Mouse (Mus musculus) right cerebral cortex, postnatal 10 days (tissue): ENCODE measurements around the gene Bmp2k.

Source experiments
- DNase-seq, 2 experiments: peaks; one replicate each; pipeline ENCODE4 v3.0.0; 2021; ENCODE audit warnings: low spot score in 2 of 2

Bmp2k gene

GRCm38 (mm10) chr5:97054801-97055200, 57.3 kb downstream of the Bmp2k start:
- no peak for DNase-seq

DNA sequence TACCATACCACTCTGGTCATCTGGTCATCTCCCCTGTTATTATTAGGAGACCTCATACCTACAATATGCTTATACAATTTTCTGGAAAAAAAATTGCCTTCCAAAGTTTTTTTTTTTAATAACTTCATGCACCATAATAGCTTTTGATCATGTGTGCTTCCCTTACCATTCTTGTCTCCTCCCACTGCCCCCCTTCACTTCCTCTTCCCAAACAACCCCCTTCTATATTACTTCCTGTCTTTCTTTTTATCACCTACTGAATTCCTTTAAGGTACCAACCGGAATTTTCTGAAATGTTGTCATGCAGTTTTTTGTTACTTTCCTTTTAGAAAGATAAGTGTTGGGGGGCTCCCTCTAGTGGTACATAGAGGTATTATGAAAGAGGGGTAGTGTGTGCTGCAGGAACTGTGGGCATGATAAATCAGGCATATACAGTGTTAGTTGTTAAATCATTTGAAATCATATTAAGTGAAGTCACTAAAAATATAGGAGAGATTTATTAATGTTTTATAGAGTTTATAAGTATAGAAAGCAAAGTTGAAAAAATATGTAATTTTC, 58.1 kb downstream of the Bmp2k start:
- peak; percentile 41 to 50 for DNase-seq

GRCm38 (mm10) chr5:97056359-97056758, 58.9 kb downstream of the Bmp2k start:
- DNase-seq = no peak

DNA sequence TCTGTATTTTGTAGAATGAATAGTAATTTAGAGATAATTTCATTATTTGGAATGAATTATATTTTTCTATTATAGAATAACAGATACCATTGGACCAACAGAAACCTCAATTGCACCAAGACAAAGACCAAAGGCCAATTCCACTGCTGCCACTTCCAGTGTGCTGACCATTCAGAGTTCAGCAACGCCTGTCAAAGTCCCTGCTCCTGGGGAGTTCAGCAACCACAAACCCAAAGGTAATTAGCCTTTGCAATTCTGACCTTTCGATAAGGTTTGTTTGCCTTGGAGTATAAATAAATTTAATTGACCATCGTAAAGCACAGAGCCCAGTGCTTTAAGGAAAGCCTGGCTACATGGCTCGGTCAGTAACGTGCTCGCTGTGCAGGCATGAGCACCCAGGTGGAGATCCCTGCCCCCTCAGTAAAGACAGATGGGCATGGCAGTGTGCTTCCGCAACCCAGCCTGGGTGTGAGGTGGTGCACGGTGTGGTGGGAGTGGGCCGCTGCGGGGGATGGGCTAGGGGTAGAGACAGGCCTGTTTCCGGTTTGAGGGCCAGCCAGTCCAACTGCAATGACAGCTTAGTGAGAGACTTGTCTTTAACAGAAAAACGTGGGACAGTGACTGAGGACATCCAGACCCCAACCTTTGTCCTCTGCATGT, 59.4 kb downstream of the Bmp2k start:
- DNase-seq = no peak

DNA sequence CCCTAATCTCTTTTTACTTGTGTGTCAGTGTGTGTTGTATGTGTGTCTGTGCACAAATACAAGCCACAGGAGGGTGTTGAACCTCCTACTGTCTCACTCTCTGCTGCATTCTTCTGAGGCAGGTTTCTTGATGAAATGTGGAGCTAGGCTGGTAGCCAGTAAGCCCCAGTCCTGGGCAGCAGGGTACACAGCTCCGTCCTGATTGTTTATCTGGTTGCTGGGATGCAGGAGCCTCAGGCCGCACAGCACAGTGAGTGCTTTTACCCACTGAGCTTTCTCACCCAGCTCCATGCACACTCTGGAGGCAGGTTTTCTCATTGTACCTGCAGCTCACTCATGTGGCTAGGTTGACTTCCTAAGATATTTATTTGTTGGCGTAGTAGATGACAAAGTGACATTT, 63.4 kb downstream of the Bmp2k start:
- DNase-seq = no peak

DNA sequence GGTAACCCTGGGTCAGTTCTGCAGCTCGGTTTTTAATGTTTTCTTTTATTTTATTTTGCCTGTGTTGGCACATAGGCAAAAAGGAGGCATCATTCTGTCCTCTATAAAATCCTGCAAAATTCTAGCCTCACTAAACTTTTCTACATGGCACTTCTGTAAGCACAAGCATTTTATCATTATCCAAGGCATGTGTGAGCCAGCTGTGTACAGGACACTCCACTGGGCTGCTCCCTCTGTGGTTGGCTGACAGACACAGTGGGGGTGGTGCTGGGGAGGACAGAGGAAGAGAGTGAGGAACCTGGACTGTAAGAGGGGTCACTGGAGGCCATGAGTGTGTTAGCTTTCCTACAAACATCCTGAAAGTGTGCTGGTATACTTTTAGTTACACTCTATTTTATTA, 64.6 kb downstream of the Bmp2k start:
- DNase-seq = no peak

GRCm38 (mm10) chr5:97065746-97066145, 68.3 kb downstream of the Bmp2k start:
- DNase-seq = no peak

DNA sequence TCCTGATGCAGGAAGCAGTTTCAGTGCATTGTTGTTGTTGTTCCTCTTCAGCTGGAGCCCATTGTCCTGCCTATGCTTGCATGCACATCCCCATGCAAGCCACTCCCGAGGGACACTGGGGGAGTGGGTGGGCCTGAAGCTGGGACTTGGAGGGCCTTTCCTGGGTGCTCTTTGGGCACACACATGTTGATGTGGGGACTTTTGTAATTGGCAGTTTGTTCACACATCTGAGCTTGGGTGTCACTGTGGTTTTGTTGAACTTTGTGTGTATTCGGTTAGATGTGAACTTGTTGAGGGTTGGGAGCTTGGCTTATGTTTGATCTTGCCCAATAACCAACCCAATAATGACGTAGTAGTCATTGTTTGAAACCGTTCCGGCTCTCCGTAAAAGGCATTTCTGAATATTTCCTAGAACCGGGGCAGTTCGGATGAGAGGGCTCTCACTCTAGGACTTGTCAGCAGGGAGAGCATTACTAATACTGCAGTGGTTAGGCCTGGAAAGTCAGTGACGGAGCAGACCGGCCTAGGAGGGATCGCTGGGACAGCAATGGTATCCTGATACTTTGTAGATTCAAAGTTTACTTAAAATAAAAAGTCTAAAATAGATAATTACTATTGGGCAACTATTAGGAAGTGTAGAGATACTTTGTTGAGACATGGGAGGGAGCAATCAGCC, 78.1 kb downstream of the Bmp2k start:
- DNase-seq = no peak

DNA sequence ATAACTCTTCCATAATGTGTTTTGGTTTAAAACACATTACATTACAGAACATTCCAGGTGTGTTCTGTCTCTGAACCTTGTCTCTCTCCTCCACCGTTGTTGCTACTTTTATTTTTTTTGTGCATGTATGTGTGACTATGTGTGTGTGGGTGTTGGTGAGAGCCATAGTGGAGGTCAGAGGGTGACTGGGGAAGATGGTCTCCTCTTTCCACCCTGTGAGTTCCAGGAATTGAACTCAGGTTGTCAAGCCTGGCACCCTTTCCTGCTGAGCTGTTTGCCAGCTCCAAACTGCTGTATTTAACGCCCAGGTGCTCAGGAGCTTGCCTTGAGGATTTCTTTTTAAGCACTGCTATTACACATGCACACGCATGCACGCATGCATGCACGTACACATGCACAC, 78.7 kb downstream of the Bmp2k start:
- no peak for DNase-seq

- no peak for DNase-seq
These were observed 80.2 kb downstream of the Bmp2k start for GRCm38 (mm10) chr5:97077676-97078075.

GRCm38 (mm10) chr5:97078641-97079040, 81.2 kb downstream of the Bmp2k start:
- no peak for DNase-seq

GRCm38 (mm10) chr5:97081481-97081880, 84.0 kb downstream of the Bmp2k start:
- DNase-seq = peak; percentile 60 to 69

- no peak for DNase-seq
These were observed 86.2 kb downstream of the Bmp2k start for GRCm38 (mm10) chr5:97083701-97084100.

- DNase-seq = no peak
These were observed 87.1 kb downstream of the Bmp2k start for GRCm38 (mm10) chr5:97084541-97084940.

DNA sequence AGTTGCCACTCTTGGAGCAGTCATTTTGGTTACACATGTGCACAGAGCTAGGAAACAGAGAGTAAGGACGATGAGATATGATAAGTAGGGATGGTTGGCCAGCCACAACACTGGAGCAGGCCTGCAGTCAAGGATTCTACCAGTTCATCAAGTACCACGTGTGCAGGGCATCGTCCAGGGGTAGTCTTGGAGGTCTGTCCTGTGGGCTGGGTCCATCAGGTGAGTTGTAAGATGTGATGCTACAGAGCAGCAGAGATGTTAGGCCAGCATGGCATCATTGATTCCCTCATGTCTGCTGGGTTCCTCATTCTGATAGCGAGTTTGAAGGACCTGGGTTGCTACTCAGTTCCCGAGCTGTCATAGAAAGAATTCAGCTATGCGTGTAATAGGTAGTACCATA, 87.6 kb downstream of the Bmp2k start:
- no peak for DNase-seq

- DNase-seq = no peak
These were observed 89.6 kb downstream of the Bmp2k start for GRCm38 (mm10) chr5:97087030-97087630.

- peak in 1 of 2 experiments; percentile 26 for DNase-seq
These were observed 90.3 kb downstream of the Bmp2k start for GRCm38 (mm10) chr5:97087746-97088145.

- no peak for DNase-seq
These were observed 90.7 kb downstream of the Bmp2k start for GRCm38 (mm10) chr5:97088231-97088630.

GRCm38 (mm10) chr5:97089426-97089825, 91.9 kb downstream of the Bmp2k start:
- peak in 1 of 2 experiments; percentile 13 for DNase-seq

- DNase-seq = no peak
These were observed 92.7 kb downstream of the Bmp2k start for GRCm38 (mm10) chr5:97090034-97090784.

DNA sequence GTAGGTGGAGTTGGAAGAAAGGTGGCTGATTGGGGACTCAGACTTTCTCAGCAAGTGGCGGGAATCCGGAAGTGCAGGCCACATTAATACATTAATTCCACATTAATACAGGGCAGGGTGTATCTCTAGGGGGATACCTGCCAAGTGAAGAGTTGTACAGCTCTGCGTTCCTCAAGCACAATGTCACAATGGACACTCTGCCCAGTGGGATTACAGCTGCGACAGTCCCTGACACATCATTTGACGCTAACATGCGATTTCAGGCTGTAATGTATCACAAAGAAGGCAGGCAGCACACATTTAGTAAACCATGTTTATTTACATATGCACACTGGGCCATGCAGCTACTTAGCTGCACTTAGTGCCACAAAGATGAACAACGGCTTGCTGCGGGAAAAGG, 95.5 kb downstream of the Bmp2k start:
- no peak for DNase-seq

DNA sequence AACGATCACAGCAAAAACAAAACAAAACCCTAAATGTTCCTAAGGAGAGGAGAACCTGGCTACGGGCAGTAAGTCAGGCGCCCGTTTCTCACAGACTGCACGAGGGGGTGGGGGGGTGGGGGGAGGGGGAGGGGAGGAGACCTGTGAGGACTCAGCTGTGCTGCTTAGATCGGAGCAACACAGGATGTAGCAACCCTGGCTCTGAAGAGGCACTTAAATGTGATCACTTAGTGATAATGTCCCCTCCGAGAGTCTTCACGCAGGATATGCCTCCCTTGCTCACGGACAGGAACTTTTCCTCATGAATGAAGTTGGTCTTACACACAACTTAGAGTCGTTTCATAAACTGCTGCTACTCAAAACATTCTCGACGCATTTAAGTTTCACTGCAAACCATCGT, 97.8 kb downstream of the Bmp2k start:
- DNase-seq = no peak
